20 mouse cellular contexts compared by ENCODE assay signal in genomic region chr1:74754175-74754785, GRCm38 (mm10). TPM values are rescaled to one million over a fixed set of nuclear protein-coding genes. Genes with fewer than 3 reads are reported as not detected.
DNase-seq lines count a peak whose midpoint lies in the region; ATAC-seq lines count a peak whose summit lies in the region.
"Had no signal": no experiment of that assay in that cellular context is flagged by ENCODE, and none has a peak within 500 bp of the region (broad histone marks: within the 10 kb centered on the region; RNA-seq: fewer than 3 reads in every experiment).

No protein-coding gene starts in this region.

- no peak overlapping the region for H3K27ac ChIP-seq in limb, embryonic 15.5 days
- H3K27ac ChIP-seq in hindbrain, embryonic 10.5 days, result no peak overlapping the region

- no peaks in the 10 kb centered on the region for H3K9me3 ChIP-seq in limb, embryonic 15.5 days
- H3K9me3 ChIP-seq in hindbrain, embryonic 10.5 days, result no peaks in the 10 kb centered on the region
- H3K9me3 ChIP-seq: megakaryocyte, embryonic 14.5 days had no signal

- no peak overlapping the region for H3K9ac ChIP-seq in limb, embryonic 15.5 days

- H3K4me1 ChIP-seq in limb, embryonic 15.5 days, result peaks cover 3% of the 10 kb centered on the region
- H3K4me1 ChIP-seq in hindbrain, embryonic 10.5 days (replicated peaks), result peaks cover under 1% of the 10 kb centered on the region; the same call in 1 of the 2 replicates

- no peaks in the 10 kb centered on the region for H3K36me3 ChIP-seq in limb, embryonic 15.5 days
- no peaks in the 10 kb centered on the region for H3K36me3 ChIP-seq in hindbrain, embryonic 10.5 days

- DNase-seq in kidney, adult 11 months, result peak; percentile 42
- DNase-seq in kidney, postnatal 14 days, result no peak
- peak; percentile 81 for DNase-seq in gastrocnemius, postnatal 14 days
- peak; percentile 14 to 16 for DNase-seq in thymus, postnatal 10 days (ENCODE audit: low spot score in 2 of 2)
- no peak for DNase-seq in hindbrain, embryonic 10.5 days (ENCODE audit: low spot score)
- DNase-seq: cerebellum, adult 18-20 months; heart, adult 11 months; heart, postnatal 10 days; left cerebral cortex, postnatal 4 days; lung, adult 2 months; right cerebral cortex, postnatal 25 days had no signal

- ATAC-seq in limb, embryonic 15.5 days (ENCODE audit: insufficient number of reproducible peaks, low FRiP score, low TSS enrichment, low read depth), result 0 out of 2 replicates have a peak, but pooled peaks have one; percentile 49
- ATAC-seq in erythroid progenitor cell, adult 5-6 weeks (replicated peaks; ENCODE audit: low FRiP score, poor library complexity, severe bottlenecking), result no peak
- no peak for ATAC-seq in cerebellum, adult (ENCODE audit: insufficient number of reproducible peaks, low FRiP score, low TSS enrichment)
- ATAC-seq: forebrain, embryonic 14.5 days had no signal

- H3K4me3 ChIP-seq in limb, embryonic 15.5 days, result no peak overlapping the region
- H3K4me3 ChIP-seq in hindbrain, embryonic 10.5 days, result no peak overlapping the region
- H3K4me3 ChIP-seq: megakaryocyte, embryonic 14.5 days had no signal

- H3K4me2 ChIP-seq in limb, embryonic 15.5 days, result no peak overlapping the region

- WGBS in limb, embryonic 15.5 days, result 55% methylated on average over 5 of the region's 5 CpGs
- WGBS in hindbrain, embryonic 10.5 days, result 68% methylated on average over 5 of the region's 5 CpGs

- intact Hi-C loops in gastrocnemius, postnatal 14 days (cut with DNase I; ENCODE audit: low total_unique reads), result no loop called here

- peaks cover 4% of the 10 kb centered on the region; the same call in 1 of the 2 replicates for H3K27me3 ChIP-seq in limb, embryonic 15.5 days
- peaks cover 16% of the 10 kb centered on the region for H3K27me3 ChIP-seq in hindbrain, embryonic 10.5 days (ENCODE audit: insufficient read depth, poor library complexity, severe bottlenecking)

RNA-seq across cellular contexts. Expression of gene Prkag3, which starts 5.3 kb away (rescaled TPM):
- total RNA-seq in gastrocnemius, postnatal 14 days (2021), result 100 to 1,000 TPM in 1 of 2 experiments, 10 to 100 TPM in 1; 76.2 to 109 TPM
- 2.8 and 7.5 TPM in 2 replicates for polyA plus RNA-seq in limb, embryonic 15.5 days (2015; fragmentation: Nextera tagmentation; extraction: Ambion mirVana)
- total RNA-seq in erythroid progenitor cell, adult 5-6 weeks (2015; ENCODE audit: low replicate concordance), result not detected in 2 replicates
- total RNA-seq in erythroid progenitor cell, adult 5-6 weeks (2017; ENCODE audit: low replicate concordance), result not detected in 2 replicates
- 0.12 TPM in 1 of 2 replicates, not detected in the other for polyA plus RNA-seq in hindbrain, embryonic 10.5 days (2016; fragmentation: Nextera tagmentation; extraction: Ambion mirVana)
- total RNA-seq: layer of hippocampus, postnatal 25 days; left cerebral cortex, postnatal 4 days; monocyte, adult 5-6 weeks had no signal
- polyA plus RNA-seq: embryonic facial prominence, embryonic 11.5 days; forebrain, embryonic 14.5 days had no signal

RNA-seq across cellular contexts. Expression of gene Wnt6, which starts 17.4 kb away (rescaled TPM):
- 1 to 10 TPM in 1 of 2 experiments, under 1 TPM in 1; 0.49 to 1.7 TPM for total RNA-seq in gastrocnemius, postnatal 14 days (2021)
- 49.5 and 53.6 TPM in 2 replicates for polyA plus RNA-seq in limb, embryonic 15.5 days (2015; fragmentation: Nextera tagmentation; extraction: Ambion mirVana)
- not detected in 2 replicates for total RNA-seq in erythroid progenitor cell, adult 5-6 weeks (2015; ENCODE audit: low replicate concordance)
- total RNA-seq in erythroid progenitor cell, adult 5-6 weeks (2017; ENCODE audit: low replicate concordance), result not detected in 2 replicates
- polyA plus RNA-seq in hindbrain, embryonic 10.5 days (2016; fragmentation: Nextera tagmentation; extraction: Ambion mirVana), result 15.5 and 18.2 TPM in 2 replicates
- total RNA-seq: neutrophil, adult 5-6 weeks had no signal

RNA-seq across cellular contexts. Expression of gene Wnt10a, which starts 37.0 kb away (rescaled TPM):
- under 1 TPM in 1 of 2 experiments, not detected in 1; 0.10 TPM for total RNA-seq in gastrocnemius, postnatal 14 days (2021)
- 9.0 and 9.1 TPM in 2 replicates for polyA plus RNA-seq in limb, embryonic 15.5 days (2015; fragmentation: Nextera tagmentation; extraction: Ambion mirVana)
- total RNA-seq in erythroid progenitor cell, adult 5-6 weeks (2015; ENCODE audit: low replicate concordance), result not detected in 2 replicates
- total RNA-seq in erythroid progenitor cell, adult 5-6 weeks (2017; ENCODE audit: low replicate concordance), result not detected in 2 replicates
- 0.87 and 1.6 TPM in 2 replicates for polyA plus RNA-seq in hindbrain, embryonic 10.5 days (2016; fragmentation: Nextera tagmentation; extraction: Ambion mirVana)
- total RNA-seq: heart, postnatal 10 days; monocyte, adult 5-6 weeks; neutrophil, adult 5-6 weeks had no signal

RNA-seq across cellular contexts. Expression of gene Cyp27a1, which starts 40.9 kb away (rescaled TPM):
- total RNA-seq in gastrocnemius, postnatal 14 days (2021), result 10 to 100 TPM in 1 of 2 experiments, 1 to 10 TPM in 1; 9.9 to 22.2 TPM
- 9.7 and 10.5 TPM in 2 replicates for polyA plus RNA-seq in limb, embryonic 15.5 days (2015; fragmentation: Nextera tagmentation; extraction: Ambion mirVana)
- 5.4 and 15.5 TPM in 2 replicates for total RNA-seq in erythroid progenitor cell, adult 5-6 weeks (2015; ENCODE audit: low replicate concordance)
- 0.98 and 3.6 TPM in 2 replicates for total RNA-seq in erythroid progenitor cell, adult 5-6 weeks (2017; ENCODE audit: low replicate concordance)
- polyA plus RNA-seq in hindbrain, embryonic 10.5 days (2016; fragmentation: Nextera tagmentation; extraction: Ambion mirVana), result 7.4 and 8.4 TPM in 2 replicates

Comparison
In these comparisons a context has a peak if more than half of its experiments do, and no peak if none do; other contexts are left out.
1. DNase-seq: peak in kidney, adult 11 months (single experiment), gastrocnemius, postnatal 14 days (single experiment) and thymus, postnatal 10 days (2 of 2); none in kidney, postnatal 14 days (single experiment) and hindbrain, embryonic 10.5 days (single experiment).
2. RNA of gene Prkag3, which starts 5.3 kb away (total RNA-seq): 76.2 to 109 TPM in gastrocnemius, postnatal 14 days; not detected in erythroid progenitor cell, adult 5-6 weeks; every median in the first group is over 10 times any median in the second.